Mouse (Mus musculus) bone marrow, adult 2 months (tissue): ENCODE measurements around the gene Fmc1.

Experiments used
- CTCF ChIP-seq: fragments of 200-500 bp; IDR thresholded peaks from 2 replicates; pipeline ENCODE4 v1.5.1; 2011; ENCODE audit warnings: low read length, control low read depth; ENCODE audit not compliant: control insufficient read depth, insufficient read depth
- POLR2A ChIP-seq: fragments of 200-500 bp; IDR thresholded peaks from 2 replicates; pipeline ENCODE4 v1.6.1; 2011; ENCODE audit warnings: low read depth, mild to moderate bottlenecking, control low read depth, low read length, borderline replicate concordance; ENCODE audit not compliant: control insufficient read depth

DNA sequence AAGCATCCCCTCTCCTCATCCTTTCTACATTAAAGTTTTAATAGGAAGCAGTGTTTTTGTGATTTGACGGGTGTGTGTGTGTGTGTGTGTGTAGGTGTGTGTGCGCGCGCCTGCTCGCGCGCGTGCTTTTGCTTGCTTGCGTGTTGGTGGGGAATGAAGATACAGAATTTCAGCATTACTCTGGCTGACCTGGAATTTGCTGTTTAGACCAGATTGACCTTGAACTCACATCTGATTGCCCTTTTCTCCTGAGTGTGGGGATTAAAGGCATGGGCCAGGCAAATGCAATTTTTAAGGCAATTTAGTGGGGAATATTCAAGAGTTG is 2.0 kb downstream of the Fmc1 start:
- TF ChIP-seq CTCF (no peak), POLR2A (no peak)
